Mouse (Mus musculus) bone marrow macrophage, adult 2 months (primary cell): ENCODE data around the gene Wdr41. TPM values are rescaled to one million over a fixed set of nuclear protein-coding genes. Genes with fewer than 3 reads are reported as not detected.

Source experiments
- H3K27ac ChIP-seq: 2 replicates; pipeline ENCODE4 v1.5.1; 2012; ENCODE audit warnings: low read depth, low read length; ENCODE audit not compliant: insufficient read depth
- H3K4me1 ChIP-seq: 2 replicates; pipeline ENCODE4 v1.6.1; 2012; ENCODE audit warnings: low read length; ENCODE audit not compliant: control insufficient read depth, insufficient read depth
- H3K4me3 ChIP-seq: 2 replicates; pipeline ENCODE4 v1.5.1; 2012; ENCODE audit warnings: mild to moderate bottlenecking, low read length, moderate library complexity; ENCODE audit not compliant: insufficient read depth
- CTCF ChIP-seq: IDR thresholded peaks from 2 replicates; pipeline ENCODE4 v1.5.1; 2012; ENCODE audit warnings: low read depth, mild to moderate bottlenecking, low read length, moderate library complexity
- POLR2A ChIP-seq: IDR thresholded peaks from 2 replicates; pipeline ENCODE4 v1.6.1; 2012; ENCODE audit warnings: mild to moderate bottlenecking, low read depth, low read length, borderline replicate concordance
- polyA plus RNA-seq: library from polyadenylated mRNA; stranded (reverse); fragments of >200 nt; gene quantifications from 2 replicates; pipeline ENCODE4 v1.2.4, GENCODE M21; 2012; ENCODE audit not compliant: missing spikeins, insufficient read depth, insufficient read length

Wdr41 gene
- polyA plus RNA-seq = 48.3 and 51.1 TPM in 2 replicates

GRCm38 (mm10) chr13:94976219-94977186 lies at the start of gene Wdr41:
Wdr41 (plus strand) TSS chr13:94976344.
- H3K4me3 ChIP-seq = peak within 1 kb of the TSS; percentile 93
- peak within 1 kb of the TSS; percentile 98 for H3K27ac ChIP-seq
- peak; percentile 68 for TF ChIP-seq CTCF
- TF ChIP-seq POLR2A = no peak
- H3K4me1 ChIP-seq = peaks cover 26% of the 10 kb centered on the region

GRCm38 (mm10) chr13:94928086-94928485 lies 48.1 kb upstream of the Wdr41 start:
- Histone ChIP-seq H3K27ac (no peak overlapping the region), H3K4me3 (no peak overlapping the region), H3K4me1 (peaks cover 8% of the 10 kb centered on the region)
- TF ChIP-seq CTCF = no peak
- TF ChIP-seq POLR2A = no peak

DNA sequence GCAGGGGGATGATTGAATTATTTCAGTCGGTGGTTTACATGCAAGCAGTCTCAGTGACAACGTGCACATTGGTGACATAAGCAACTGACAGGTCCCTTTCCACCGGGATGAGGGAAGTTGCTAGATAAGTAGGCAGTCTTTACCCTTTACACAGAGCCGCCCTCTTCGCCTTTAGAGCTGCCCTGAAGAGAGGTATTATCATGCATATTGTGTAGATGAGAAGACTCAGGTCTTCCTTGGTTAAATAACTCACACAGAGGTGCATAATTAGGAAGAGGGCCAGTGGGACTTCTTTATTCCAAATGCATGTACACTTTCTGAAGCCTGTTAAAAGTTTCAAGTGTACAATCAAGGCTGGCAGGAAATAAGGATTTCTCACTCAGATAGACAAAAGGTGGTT lies 37.7 kb upstream of the Wdr41 start:
- Histone ChIP-seq H3K27ac (no peak overlapping the region), H3K4me1 (no peaks in the 10 kb centered on the region), H3K4me3 (no peak overlapping the region)
- TF ChIP-seq POLR2A = no peak
- no peak for TF ChIP-seq CTCF

DNA sequence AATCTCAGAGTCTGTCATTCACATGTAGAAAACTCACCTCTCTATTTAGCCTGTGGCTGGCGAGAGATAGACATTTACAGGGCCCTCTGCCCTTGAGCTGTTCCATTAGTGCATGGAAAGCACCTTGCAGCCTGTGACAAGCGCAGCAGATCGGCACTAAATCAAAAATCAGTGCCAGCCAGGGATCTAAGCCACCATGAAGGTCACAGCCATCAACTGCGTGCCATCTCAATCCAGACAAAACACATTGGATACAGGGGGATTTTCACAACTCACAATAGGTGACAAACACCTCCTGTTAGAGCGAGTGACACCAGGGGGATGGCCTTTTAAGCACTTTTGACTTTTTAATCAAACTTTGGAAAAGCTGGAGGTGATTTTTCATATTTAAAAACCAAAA lies 36.0 kb upstream of the Wdr41 start:
- TF ChIP-seq CTCF (no peak), POLR2A (no peak)
- H3K4me1 ChIP-seq = no peaks in the 10 kb centered on the region
- H3K27ac ChIP-seq = no peak overlapping the region
- H3K4me3 ChIP-seq = no peak overlapping the region

DNA sequence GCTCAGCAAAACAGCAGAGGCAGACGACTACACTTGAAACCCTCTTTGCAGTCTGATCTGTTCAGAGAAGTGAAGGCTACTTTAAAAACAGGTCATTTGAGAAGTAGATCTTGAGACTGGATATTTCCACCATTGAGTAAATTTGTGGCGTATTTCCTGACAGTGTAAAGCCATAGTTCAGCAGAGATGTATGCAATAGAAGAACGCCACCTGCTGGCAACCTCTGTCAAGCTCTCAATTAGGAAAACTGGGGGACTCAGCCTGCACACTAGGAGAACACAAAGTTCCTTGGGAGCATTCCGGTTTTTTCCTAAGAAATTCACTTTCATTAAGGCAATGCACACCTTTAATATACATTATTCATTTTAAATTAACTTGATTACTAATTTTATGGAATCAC lies 34.9 kb upstream of the Wdr41 start:
- TF ChIP-seq POLR2A = no peak
- TF ChIP-seq CTCF = no peak
- Histone ChIP-seq H3K4me3 (no peak overlapping the region), H3K4me1 (no peaks in the 10 kb centered on the region), H3K27ac (no peak overlapping the region)

GRCm38 (mm10) chr13:94955941-94956340 lies 20.2 kb upstream of the Wdr41 start:
- Histone ChIP-seq H3K4me1 (no peaks in the 10 kb centered on the region), H3K27ac (no peak overlapping the region), H3K4me3 (no peak overlapping the region)
- TF ChIP-seq POLR2A (no peak), CTCF (no peak)

DNA sequence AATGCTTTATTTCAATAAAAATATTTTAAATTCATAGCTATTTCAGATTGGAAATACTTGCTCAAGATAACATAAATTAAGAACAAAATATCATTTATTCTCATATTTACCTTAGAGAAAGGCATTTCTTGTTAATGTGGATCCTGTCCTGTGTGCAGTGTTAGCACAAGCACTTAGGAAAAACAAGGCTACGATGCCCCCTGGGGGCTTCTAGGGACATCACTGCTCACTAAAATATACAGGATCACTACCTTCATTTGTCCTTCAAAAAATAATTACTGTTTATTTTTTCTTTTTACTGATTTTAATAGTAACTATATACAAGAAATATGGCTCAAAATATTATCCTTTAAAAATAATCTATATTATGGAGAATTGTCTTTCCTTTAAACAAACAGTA lies 18.2 kb upstream of the Wdr41 start:
- TF ChIP-seq CTCF = no peak
- no peak for TF ChIP-seq POLR2A
- Histone ChIP-seq H3K4me1 (no peaks in the 10 kb centered on the region), H3K27ac (no peak overlapping the region), H3K4me3 (no peak overlapping the region)

- no peak for TF ChIP-seq CTCF
- TF ChIP-seq POLR2A = no peak
These were observed 6.1 kb upstream of the Wdr41 start for GRCm38 (mm10) chr13:94969992-94970553.

DNA sequence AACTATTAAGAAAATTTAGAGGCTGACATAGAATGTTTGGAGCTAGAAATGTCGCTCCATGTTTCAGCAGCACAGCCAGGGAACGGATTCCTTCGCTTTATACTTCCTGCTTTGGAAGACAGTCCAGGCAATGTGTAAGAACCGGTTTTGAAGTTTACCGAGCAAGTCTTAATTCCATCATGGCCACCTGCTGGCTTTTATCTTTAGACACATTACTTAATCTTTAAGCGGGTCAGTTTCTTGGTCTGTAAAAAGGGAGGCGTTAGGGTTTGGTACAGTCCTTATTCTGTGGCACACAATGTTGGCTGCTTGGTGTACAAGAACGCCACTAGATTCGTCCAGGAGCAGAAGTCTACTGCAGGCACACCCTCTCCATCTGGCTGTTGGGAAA lies 321 bp upstream of the Wdr41 start:
- TF ChIP-seq CTCF (no peak), POLR2A (no peak)
- peak overlapping the region; percentile 93 for H3K4me3 ChIP-seq
- H3K4me1 ChIP-seq = peaks cover 26% of the 10 kb centered on the region
- peak overlapping the region; percentile 98 for H3K27ac ChIP-seq

More at GRCm38 (mm10) chr13:94969992-94970553, 6.1 kb upstream of the Wdr41 start:
- Histone ChIP-seq H3K4me3 (no peak overlapping the region), H3K4me1 (peaks cover 11% of the 10 kb centered on the region), H3K27ac (no peak overlapping the region)

- no peak overlapping the region for H3K4me3 ChIP-seq
- H3K27ac ChIP-seq = no peak overlapping the region
- H3K4me1 ChIP-seq = peaks cover 21% of the 10 kb centered on the region
- TF ChIP-seq POLR2A (no peak), CTCF (no peak)
These were observed 2.9 kb downstream of the Wdr41 start for GRCm38 (mm10) chr13:94979081-94979480.
